Mouse (Mus musculus): Measurements from ENCODE around the gene Ppp1r15a.
"Not testable (repeated sequence)": the region's sequence is repeated elsewhere in the genome, so short reads cannot be mapped to it uniquely, and the experiment has no call there.

Gene Ppp1r15a

DNA sequence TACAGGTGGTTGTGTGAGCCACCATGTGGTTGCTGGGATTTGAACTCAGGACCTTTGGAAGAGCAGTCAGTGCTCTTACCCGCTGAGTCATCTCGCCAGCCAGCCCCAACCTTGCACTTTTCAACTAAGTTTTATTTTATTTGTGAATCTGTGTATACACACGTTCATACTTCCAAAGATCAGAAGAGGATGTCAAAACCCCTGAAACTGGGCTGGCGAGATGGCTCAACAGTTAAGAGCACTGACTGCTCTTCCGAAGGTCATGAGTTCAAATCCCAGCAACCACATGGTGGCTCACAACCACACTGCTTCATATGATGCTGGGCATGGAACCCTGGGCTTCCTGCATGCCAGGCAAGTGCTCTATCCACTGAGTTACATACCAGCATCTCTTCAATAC lies 41.1 kb downstream of the Ppp1r15a start:
- not testable (repeated sequence) for DNase-seq (ENCODE audit: low spot score)

DNA sequence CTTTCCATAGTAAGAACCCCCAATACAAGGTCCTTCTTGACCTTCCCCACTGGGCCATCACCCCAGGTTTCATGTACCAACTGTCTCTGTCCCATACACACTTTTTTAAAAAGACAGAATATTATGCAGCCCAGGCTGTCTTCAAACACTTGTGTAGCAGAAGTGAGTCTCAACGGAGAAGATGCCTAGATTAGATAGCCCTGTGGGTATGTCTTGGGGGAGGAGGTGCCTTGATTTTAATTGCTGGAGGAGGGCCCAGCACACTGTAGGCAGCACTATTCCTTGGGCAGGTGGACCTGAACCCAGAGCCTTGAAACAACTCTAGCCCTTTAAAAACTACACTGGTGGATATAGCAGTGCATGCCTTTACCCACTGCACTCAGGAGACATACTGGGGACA lies 43.9 kb downstream of the Ppp1r15a start:
- no peak for DNase-seq (ENCODE audit: low spot score)

DNA sequence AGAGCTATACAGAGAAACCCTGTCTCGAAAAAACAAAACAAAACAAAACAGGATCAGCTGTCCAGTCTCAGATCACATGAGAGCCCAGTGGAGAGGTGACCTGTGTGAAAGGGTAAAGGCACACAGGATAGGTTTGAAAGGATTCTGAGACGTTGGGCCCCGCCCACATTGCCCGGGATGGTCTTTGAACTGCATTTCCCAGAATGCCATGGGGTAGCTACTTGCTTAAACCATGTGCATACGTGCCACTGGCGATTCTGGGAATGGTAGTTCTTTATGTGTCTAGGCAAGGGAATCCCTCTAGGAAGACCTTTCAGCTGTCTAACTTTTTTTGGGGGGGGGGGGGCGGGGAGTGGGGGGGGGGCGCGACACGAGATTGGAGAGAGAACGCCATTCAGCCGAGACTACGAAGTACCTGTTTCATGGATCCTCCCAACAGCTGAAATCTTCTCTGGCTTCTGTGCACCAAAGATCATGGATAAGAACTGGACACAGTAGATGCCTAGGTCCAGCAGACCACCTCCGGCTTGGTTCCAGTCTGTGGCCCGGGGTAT lies 44.6 kb downstream of the Ppp1r15a start, which contains the start of gene Tulp2:
Gene Tulp2, plus strand, starts transcription at position 504 of the 554 bp plus-strand sequence.
- no peak for DNase-seq (ENCODE audit: low spot score)

GRCm38 (mm10) chr7:45480310-45480709 lies 45.8 kb downstream of the Ppp1r15a start:
- not testable (repeated sequence) for DNase-seq (ENCODE audit: low spot score)

DNA sequence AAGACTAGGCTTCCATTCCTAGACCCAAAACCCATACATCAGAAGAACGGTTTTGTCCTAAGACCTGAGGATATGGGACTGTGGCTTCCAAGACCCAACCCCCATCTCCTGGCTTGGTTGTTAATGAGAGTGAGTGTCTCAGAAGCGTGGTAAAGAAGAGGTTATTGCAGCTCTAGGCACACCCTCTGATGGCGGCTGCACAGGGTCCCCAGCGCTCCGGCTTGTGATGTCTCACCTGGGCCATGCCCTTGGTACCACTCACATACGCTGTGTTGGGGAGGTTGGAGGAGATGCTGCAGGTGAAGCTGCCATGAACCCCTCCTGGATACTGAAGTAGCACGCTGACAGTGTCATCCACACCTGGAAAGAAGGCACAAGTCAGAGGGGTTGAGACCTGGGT lies 47.3 kb downstream of the Ppp1r15a start:
- no peak for DNase-seq (ENCODE audit: low spot score)

DNA sequence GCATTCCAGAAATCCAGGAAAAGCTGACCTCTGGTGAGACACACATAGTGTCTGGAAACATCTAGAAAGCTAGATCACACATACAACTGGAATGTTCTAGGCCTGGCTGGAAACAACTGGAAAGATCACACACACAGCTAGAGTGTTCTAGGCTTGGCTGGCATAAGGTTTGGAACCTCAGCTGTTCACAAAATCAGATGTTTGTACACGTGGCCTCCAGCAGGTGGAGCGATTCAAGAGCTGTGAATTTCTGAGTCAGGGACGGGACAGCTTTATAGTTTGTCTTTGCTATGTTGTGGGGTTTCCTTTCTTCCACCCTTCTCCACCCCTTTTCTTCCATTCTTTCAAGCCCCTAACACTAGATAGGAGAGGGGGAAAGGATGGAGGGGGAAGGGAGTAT lies 49.1 kb downstream of the Ppp1r15a start:
- no peak for DNase-seq (ENCODE audit: low spot score)

DNA sequence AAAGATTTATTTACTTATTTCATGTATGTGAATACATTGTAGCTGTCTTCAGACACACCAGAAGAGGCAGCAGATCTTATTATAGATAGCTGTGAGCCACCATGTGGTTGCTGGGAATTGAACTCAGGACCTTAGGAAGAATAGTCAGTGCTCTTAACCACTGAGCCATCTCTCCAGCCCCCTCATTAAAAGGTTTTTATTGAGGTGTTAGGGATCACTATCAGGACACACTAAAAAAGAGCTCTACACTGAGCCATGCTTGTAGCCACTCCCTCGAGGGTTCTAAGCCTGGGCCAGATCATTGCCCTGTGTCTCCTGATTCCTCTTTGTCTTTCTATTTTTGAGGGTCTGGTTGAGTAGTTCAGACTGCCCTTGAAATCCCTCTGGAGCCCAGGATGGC lies 49.6 kb downstream of the Ppp1r15a start:
- no peak for DNase-seq (ENCODE audit: low spot score)

GRCm38 (mm10) chr7:45475291-45475969 lies 50.6 kb downstream of the Ppp1r15a start:
- no peak for DNase-seq (ENCODE audit: low spot score)
